Mouse (Mus musculus): ENCODE measurements at regions not wholly inside any gene's neighbourhood (a gene's known extent, or its start where the extent isn't known, plus 50 kb on each side); places are given as distances from the start of the nearest gene placed in this dataset.
A peak's percentile ranks its signal among the peaks of the same experiment; 100 is the strongest.

DNA sequence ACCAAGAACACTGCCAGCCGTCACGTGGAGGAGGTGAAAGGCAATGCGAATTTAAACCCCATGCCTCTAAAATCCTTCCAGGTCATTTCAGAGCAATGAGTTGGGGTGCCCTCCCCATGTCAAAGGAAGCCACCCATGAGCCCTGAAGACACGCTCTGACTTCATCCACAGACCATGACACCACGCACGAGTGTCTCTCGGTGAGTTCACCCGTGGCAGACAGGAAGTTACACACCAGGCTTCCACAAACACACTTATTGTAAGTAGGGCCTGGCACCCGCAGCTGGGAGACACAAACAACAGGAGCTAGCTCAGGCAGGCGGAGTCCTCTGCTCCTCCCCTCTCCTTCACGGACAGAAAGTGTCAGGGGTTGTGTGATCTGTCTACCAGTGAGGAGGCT lies 251.4 kb upstream of the Sulf2 start:
- DNase-seq (ENCODE audit: low read depth, low spot score) = no peak

DNA sequence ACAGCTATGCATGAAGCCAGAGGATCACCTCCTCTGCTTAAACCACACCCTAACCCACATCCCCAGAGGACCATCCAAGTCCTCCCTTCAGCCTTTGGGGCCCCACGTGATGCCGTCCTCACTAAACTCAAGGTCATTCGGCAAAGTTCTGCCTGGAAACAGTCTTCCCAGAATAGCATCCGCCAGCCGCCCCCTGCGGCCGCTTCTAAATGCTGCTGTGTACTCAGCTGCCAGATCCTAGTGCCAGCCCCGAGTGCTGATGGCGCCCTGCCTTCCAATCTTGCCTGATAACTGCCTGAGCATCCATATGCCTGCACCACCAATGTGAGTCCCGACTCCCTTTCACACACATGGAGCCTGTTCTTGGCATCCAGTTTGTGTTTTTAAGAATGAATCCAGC lies 247.9 kb upstream of the Sulf2 start:
- DNase-seq (ENCODE audit: low read depth, low spot score) = no peak

DNA sequence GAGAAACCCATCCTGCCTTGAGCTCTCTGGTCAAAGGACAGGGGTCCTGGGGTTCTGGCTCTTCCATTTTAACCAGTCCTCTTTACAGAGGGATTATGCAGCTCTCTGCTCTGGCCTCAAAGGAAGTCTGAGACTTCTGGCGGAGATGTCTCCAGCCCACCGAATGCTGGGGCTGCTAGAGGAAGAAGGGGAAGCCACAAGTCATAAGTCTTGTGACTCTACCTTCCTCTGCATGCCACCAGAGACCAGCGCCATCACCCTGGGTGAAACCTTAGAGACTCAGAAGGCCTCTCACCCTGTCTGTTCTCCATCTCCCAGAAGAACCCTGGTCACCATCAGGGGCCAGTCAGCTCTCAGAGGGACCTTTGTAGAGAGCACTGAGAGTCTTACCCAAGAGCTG lies 246.4 kb upstream of the Sulf2 start:
- DNase-seq (ENCODE audit: low read depth, low spot score) = no peak

DNA sequence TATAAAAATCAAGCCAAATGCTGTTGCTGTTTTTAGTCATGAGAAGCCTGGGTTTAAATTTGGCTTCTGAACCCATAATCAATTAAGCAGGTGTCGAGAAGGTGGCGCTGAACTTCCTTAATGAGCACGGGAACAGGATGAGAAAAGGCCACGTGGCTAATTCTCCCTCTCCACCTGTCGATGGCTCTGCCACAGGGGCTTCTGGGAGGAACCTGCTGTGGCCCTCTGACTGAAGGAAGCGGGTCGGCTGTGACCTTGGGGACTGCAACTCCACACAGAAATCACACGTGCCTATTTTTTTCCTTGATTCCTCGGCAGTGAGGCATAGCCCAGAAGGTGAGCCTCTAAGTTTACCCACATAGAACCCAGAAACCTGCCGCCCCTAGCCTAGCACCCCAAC lies 244.8 kb upstream of the Sulf2 start:
- DNase-seq (ENCODE audit: low read depth, low spot score) = no peak

DNA sequence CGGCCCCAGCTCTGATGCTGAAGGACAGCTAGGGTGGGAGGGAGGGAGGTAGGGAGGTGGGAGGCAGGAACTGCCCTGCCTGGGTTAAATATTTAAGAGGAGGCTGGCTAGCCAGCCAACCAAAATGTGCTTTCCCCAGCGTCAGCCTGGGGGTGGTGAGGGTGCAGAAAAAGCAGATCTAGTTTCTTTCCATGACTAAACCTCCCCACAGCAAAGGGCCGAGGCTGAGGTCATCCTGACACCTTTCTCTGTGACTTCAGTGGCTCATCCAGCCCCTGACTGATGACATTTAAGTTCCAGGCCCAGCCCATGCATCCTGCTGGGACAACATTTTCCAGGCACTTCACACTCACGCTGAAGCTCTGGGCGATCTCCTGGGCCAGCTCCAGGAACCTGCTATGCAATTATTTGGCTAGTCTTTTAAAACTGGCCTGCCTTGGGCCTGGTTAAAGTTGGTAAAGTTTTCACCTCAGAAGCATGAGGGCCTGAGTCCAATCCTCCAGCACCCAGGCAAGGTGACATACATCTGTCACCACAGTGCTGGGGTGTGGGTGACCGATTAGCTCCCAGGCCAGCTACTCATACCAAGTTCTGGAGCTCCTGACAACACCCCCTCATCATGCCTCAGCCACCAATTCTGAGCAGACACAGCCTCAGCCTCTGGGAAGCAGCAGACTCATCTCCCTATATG lies 243.8 kb upstream of the Sulf2 start:
- DNase-seq (ENCODE audit: low read depth, low spot score) = no peak

DNA sequence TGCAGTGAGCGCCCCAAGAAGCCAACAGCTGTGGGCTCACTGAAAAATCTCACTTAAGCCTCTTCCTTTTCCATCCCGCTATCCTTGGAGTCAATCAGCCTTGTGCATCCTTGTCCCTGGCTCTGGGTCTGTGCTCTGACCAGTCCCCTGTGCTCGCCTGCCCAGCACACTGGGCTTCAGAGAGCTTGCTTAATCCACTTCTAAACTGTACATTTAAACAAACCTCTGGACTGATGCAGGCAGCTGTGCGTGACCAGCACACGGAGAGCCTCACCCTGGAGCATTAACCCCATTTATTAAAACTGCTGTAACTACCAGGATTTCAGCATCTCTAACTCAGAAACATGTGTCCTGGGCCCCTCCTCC lies 243.3 kb upstream of the Sulf2 start:
- no peak for DNase-seq (ENCODE audit: low read depth, low spot score)

DNA sequence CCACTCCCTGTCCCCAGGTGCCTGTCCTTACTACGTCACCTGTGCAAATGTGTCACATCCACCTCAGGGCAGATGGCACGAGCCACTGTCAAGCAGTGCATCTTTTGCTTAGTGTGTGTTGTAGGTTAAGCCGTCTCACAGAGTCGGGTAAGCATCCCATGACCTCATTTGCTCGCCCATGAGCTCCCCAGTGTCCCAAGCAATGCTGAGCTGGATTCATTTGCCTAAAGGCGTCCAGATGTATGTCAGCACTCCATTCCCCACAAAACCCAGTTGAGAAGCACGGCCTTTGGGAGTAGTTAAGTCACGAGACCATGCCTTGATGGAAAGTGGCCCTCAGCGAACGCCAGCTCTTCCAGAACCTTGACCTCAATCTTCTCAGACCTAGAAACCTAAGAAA lies 242.7 kb upstream of the Sulf2 start:
- DNase-seq (ENCODE audit: low read depth, low spot score) = peak; percentile 40

DNA sequence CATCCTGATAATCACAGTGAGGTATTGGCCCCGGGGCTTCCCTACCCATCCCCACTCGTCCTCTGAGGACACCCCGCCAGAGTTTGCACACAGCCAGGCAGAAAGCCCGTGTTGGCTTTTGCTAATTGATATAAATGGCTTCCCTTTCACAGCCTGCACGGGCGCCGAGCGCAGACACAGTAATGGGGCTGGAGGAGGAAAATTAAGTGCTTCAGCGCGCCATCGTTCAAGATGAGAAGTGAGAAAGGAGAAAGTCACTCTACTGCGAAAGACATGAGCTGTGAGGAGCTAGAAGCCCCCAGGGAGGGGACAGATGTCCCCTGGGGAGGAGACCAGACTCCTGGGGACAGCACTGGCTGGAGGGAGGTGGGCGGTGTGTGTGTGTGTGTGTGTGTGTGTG lies 239.2 kb upstream of the Sulf2 start:
- no peak for DNase-seq (ENCODE audit: low read depth, low spot score)

DNA sequence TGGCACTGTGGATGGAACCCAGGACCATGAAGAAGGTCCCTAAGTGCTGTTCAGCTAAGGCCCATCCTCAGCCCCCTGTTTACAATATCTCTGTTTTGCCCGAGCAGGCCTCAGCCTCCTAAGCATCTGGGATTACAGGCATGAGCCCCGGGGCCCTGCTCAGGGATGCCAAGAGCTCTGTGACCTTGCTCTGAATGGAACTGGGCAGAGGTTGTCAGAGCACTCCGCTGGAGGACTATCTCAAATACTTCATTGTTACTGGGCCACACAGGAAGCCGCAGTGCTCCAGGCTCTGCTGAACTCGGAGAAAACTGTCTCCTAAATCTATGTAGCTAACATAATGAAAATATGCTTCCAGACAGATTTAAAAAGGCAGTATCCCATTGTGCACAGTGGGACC lies 235.7 kb upstream of the Sulf2 start:
- no peak for DNase-seq (ENCODE audit: low read depth, low spot score)

DNA sequence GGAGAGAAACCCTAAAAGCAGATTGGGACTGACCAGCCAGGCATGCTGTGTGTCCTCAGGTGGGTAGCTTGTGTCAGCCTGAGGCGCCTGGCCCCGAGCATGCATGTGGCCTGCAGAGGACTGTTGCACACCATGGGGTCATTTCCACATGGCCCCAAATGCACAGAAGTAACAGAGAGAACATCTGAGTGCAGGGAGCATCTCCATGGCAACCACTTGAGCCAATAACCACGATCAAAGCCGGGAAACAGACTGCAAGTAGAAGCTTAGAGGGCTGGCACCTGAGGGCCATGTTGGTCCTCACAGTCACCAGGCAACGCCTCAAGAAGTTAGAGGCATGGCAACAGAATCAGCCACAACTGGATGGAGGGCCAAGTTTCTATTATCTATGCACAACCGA lies 232.6 kb upstream of the Sulf2 start:
- no peak for DNase-seq (ENCODE audit: low read depth, low spot score)

DNA sequence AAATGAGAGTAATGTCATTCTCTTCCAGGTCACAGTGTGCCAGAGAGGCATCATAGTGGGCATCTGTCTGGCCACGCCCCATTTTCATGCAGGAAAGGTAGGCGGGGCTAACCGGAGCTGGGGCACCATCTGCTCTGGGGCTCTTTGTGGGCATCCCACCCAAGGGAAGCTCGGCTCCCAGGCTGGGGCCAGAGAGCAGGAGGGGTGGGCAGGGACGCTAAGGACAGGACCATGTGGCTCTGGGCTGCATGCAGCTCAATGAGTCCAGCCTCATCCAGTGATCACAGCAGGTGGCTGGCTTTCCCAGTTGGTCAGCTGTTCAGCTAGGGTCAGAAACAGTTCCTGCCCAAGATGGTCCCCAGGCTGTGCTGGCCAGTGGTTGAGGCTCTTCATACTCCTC lies 231.4 kb upstream of the Sulf2 start:
- DNase-seq (ENCODE audit: low read depth, low spot score) = no peak

DNA sequence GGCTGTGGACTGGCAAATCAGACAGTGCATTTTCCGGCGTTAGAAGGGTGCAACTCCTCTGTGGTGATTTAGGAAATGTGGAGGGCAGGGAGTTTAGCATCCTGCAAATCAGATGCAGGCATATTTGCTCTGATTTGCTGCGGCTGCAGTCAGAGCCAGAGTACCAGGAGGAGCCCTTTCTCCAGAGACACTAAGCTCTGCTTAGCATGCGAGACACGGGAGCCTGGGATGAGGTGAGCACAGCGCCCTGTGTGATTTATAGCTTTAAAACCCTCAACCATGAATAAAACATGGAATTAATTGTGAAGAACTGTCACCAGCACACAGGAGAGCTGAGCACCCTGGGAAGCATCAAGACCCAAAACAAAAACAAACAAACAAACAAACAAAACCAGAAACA lies 229.1 kb upstream of the Sulf2 start:
- DNase-seq (ENCODE audit: low read depth, low spot score) = no peak

DNA sequence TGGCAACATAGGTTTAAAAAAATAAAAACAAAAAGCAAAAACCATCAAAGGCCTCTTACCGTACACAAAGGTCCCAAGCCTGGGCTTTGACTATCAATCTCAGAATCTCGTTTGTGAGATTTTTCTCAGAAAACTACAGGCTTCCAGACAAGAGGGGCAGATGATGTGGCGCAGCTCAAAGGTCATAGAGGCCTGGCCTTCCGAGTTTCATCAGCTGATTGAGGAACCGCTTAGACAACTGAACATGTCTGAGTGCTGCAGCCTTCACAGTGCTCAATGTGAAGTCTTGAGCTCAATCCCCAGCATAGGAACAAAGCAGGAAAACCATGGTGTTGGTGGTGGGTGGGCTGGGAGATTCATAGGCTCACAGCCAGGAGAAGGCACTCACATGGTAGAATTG lies 227.9 kb upstream of the Sulf2 start:
- no peak for DNase-seq (ENCODE audit: low read depth, low spot score)

DNA sequence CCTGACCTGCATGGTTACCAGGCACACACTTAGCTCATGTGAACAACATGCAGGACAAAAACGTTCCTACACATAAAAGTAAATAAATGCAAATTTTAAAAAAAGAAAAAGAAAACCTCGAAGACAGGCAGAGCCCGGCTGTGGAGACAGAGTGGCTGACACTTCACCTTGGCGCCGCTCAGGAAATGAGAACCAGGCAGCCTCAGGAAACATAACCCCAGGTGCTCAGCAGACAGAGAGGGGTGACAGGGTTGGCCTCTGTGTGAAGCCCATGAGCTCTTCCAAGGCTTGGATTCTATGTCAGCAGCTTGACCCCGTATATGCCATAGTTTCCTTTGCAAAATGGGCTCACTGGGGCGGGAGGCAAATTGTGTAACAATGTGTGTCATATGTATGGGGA lies 226.7 kb upstream of the Sulf2 start:
- DNase-seq (ENCODE audit: low read depth, low spot score) = no peak

DNA sequence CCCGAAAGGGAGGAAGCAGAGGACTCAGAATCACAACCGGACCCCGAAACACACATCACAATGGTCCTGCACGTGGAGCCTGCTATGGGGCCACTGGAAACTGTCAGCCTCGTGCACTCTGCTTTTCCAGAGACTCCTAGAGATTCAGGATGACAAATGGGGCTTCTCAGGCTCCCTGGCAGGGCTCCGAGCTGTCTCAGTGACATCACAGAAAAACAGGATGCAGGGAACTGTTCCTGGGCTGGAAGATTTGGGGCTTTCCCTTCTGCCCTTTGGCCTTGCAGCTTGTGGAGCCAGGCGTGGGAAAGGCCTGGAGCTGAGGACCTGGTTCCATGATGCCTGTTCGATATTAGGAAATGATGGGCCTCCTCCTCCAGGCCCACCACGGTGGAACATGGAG lies 225.4 kb upstream of the Sulf2 start:
- DNase-seq (ENCODE audit: low read depth, low spot score) = no peak

DNA sequence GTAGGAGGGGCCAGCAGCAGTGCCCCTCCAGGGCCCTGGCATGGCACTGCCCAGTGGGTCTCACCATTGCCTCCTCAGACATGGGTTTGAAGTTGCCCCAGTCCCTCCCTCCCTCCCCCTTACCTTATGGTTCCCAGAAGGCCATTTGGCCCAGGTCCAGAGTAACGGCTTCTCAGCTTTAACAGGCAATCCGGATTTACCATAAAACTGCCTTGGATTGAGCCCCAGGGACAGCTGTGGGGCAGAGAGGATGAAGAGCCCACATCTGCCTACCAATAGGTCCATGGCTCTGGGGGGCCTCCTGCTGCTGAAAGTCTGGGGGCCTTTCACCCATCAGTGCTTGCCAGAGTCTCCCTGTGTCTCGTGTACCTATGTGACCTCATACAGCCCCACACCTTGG lies 222.9 kb upstream of the Sulf2 start:
- peak; percentile 54 for DNase-seq (ENCODE audit: low read depth, low spot score)

DNA sequence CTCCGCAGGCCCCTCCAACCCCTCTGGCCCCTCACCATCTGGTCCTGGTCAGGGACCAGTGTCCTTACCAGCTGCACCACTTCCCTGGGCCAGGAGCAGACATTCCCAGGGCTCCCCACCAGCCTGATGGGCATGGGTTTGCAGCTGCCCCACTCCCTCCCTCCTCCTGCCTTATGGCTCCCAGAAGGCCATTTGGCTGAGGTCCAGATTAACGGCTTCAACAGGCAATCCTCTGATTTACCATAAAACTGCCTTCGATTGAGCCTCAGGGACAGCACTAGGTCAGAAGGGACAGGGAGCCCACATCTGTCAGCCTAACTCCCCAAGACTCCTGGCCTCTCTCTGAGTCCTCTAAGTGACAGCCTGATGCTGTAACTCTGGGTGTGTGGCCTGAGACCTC lies 221.9 kb upstream of the Sulf2 start:
- peak; percentile 77 for DNase-seq (ENCODE audit: low read depth, low spot score)

DNA sequence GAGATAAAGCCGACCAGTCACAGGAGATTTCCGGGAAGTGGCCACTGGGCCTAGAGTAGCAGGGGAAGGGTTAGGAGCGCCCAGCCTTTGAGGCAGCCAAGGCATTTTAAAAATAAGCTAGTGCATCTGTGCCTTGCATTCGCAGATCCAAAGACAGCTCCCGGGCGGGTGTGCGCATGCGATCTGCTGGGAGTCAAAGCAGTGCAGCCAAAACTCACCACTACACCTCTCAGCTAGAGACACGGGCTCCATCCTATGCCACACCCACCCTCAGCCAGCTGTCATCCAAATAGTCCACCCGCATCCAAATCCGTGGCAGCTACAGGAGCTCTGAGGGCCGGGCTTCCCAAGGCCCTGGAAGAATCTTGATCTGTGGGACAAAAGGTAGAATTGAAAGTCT lies 220.2 kb upstream of the Sulf2 start:
- DNase-seq (ENCODE audit: low read depth, low spot score) = no peak

DNA sequence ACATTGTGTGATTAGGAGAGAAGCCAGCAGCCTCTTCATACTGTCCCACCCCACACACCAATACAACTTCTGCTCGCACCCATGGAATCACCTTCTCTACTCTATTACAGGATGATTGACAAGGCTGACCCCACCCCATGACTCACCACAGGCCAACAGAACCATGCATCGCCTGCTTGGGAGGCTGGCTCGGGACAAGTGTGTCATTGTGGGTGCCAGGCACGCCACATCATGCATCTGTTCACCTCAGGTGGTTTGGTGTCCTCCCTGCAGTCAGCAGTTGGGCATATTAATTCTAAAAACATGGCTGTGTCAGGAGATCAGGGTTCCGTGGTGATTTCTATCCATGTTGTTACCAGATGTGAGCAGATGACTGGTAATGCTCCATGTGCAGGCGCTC lies 215.3 kb upstream of the Sulf2 start:
- no peak for DNase-seq (ENCODE audit: low read depth, low spot score)

DNA sequence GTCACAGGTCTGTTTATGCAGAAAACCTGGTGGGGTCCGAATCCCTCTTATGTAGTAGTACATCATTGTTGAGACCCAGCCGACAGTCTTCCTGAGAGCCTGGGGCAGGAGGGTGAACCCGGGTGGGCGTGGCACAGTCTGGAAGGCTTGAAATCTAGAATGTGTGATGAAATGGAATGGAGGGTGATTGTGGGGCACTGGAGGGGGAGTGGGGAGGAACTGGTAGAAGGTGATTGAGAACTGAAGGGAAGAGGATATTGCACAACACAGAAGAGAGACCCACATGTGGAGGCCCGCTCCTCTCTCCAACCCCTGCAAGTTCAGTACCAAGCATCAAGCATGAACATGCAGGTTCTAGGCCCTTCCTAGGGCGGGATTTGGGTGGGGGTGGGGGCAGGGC lies 206.2 kb upstream of the Sulf2 start:
- DNase-seq (ENCODE audit: low read depth, low spot score) = no peak

DNA sequence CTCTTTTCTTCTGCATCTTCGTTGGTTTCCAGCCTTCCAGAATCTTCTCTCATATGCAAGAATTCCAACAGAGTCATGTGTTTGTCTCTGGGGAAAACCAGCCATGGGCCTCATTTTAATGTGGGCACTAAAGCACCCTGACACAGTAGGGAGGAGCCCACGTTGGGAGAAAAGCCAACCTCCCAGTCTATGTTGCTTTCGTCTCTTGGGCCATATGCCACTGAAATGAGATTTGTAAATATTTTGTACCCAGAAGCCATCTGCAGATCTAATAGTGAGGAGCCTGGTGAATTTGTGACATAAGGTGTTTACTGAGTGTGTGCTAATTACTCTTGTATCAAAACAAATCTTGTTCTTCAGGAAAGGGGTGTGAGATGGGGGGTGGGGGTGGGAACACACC lies 205.3 kb upstream of the Sulf2 start:
- no peak for DNase-seq (ENCODE audit: low read depth, low spot score)

DNA sequence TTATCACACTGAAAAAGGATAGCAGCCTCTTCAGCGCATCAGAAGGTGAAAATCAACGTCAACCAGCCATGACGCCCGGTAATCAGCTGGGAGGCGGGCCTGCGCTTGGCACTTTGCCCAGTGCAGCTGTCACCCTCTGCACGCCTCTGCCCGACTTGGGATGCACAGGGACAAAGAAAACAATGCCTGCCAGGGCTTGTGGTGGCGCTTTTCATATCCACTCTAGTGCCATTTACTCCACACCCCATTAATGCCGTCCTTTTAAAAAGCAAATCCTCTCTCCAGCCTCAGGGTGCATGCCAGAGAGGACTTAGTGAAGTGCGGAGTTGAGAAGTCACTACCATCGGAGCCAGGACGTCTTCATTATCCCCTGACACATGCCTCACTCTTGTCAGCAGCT lies 204.5 kb upstream of the Sulf2 start:
- no peak for DNase-seq (ENCODE audit: low read depth, low spot score)

DNA sequence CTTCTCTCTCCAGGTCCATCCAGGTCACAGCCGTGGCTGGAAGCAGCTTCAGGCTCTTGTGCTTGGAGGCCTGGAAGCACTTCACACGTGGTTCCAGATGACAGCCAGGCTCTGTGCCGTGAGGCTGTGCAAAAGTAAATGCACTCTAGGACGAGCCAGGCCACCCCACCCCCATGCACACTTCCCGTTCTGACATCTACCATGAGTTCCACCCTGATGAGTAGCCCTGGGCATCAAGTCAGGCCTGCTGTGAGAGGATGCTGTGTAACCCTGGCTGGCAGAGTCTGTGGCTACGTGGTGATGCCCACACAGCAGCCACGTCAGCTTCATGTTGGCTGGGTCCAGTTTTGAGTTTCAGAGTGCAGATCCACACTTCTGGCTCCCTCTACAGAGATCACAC lies 202.4 kb upstream of the Sulf2 start:
- no peak for DNase-seq (ENCODE audit: low read depth, low spot score)

DNA sequence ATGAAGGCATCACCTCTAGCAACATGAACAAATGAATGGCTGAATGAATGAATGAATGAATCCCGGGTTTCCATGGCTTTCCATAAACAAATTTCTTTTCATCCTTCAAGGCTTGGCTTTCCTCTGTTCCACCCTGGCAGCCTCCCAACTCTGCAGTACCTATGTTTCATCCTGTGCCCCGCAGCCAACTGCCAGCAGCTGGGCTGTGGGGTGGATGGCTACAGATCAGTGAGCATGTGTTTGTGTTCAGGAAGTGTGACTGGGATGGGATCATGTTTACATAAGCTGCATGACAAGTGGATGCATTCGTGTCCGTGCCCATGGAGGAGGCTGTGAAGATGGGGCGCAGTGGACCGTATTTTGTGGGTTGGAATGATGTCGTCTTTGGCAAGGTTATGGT lies 200.5 kb upstream of the Sulf2 start:
- no peak for DNase-seq (ENCODE audit: low read depth, low spot score)

DNA sequence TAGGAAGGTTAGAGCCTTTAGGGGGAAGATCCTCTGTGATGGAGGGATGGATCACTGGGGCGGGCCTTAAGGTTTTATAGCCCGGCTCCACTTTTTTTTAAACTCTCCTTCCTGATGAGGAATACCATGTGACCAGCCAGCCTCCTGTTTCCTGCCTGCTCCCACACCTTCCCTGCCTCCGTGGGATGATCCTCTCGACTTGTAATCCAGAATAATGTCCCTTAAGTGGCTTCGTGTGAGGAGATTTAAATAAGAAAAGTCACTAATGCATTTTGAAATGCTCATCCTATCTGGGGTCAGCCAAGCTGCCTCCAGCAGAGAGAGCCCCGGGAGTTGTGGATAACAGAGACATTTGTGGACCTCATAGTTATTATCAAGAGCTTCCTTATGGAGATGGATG lies 200.0 kb upstream of the Sulf2 start:
- DNase-seq (ENCODE audit: low read depth, low spot score) = no peak
